Mouse (Mus musculus): ENCODE measurements around the gene Dcaf4. TPM values are rescaled to one million over a fixed set of nuclear protein-coding genes. Genes with fewer than 3 reads are reported as not detected.

The Dcaf4 gene
- total and polyA plus RNA-seq, 2 experiments from 2014 or later, result 42.7 to 49.7 TPM

GRCm38 (mm10) chr12:83488211-83488941, 31.9 kb upstream of the Dcaf4 start:
- H3K4me2 ChIP-seq (ENCODE audit: low read depth), result peak overlapping the region; percentile 100
- no peaks in the 10 kb centered on the region for H3K36me3 ChIP-seq (ENCODE audit: insufficient read depth)
- no peaks in the 10 kb centered on the region for H3K9me3 ChIP-seq (ENCODE audit: low read length)
- H3K4me1 ChIP-seq (ENCODE audit: insufficient read depth), result peaks cover 6% of the 10 kb centered on the region; the same call in 1 of the 2 replicates
- H3K4me3 ChIP-seq (ENCODE audit: low read depth, low read length), result peak overlapping the region; percentile 63
- WGBS, result under 1% methylated on average over 29 of the region's 29 CpGs
- TF ChIP-seq CTCF (IDR thresholded peaks at IDR 0.05; ENCODE audit: low read depth), result no peak
- H3K27ac ChIP-seq (ENCODE audit: low read depth, low read length), result peak overlapping the region; percentile 15; the same call in 1 of the 2 replicates
- DNase-seq (no peak), ATAC-seq (no peak)
- H3K27me3 ChIP-seq (ENCODE audit: insufficient read depth, low read length), result no peaks in the 10 kb centered on the region; the same call in 1 of the 2 replicates
- no peak overlapping the region for H3K9ac ChIP-seq

GRCm38 (mm10) chr12:83489748-83490147, 30.5 kb upstream of the Dcaf4 start:
- no peaks in the 10 kb centered on the region for H3K36me3 ChIP-seq (ENCODE audit: insufficient read depth)
- peaks cover 4% of the 10 kb centered on the region; the same call in 1 of the 2 replicates for H3K4me1 ChIP-seq (ENCODE audit: insufficient read depth)
- DNase-seq (no peak), ATAC-seq (no peak)
- H3K4me3 ChIP-seq (ENCODE audit: low read depth, low read length), result no peak overlapping the region
- no peak overlapping the region for H3K9ac ChIP-seq
- H3K27me3 ChIP-seq (ENCODE audit: insufficient read depth, low read length), result no peaks in the 10 kb centered on the region; the same call in 1 of the 2 replicates
- no peak overlapping the region for H3K4me2 ChIP-seq (ENCODE audit: low read depth)
- peak; percentile 42 for TF ChIP-seq CTCF (IDR thresholded peaks at IDR 0.05; ENCODE audit: low read depth)
- no peaks in the 10 kb centered on the region for H3K9me3 ChIP-seq (ENCODE audit: low read length)
- WGBS, result 45% methylated on average over 2 of the region's 2 CpGs
- no peak overlapping the region for H3K27ac ChIP-seq (ENCODE audit: low read depth, low read length)

GRCm38 (mm10) chr12:83491609-83492008, 28.7 kb upstream of the Dcaf4 start:
- H3K27ac ChIP-seq (ENCODE audit: low read depth, low read length), result no peak overlapping the region
- H3K27me3 ChIP-seq (ENCODE audit: insufficient read depth, low read length), result no peaks in the 10 kb centered on the region; the same call in 1 of the 2 replicates
- TF ChIP-seq CTCF (IDR thresholded peaks at IDR 0.05; ENCODE audit: low read depth), result peak; percentile 40
- H3K4me1 ChIP-seq (ENCODE audit: insufficient read depth), result no peaks in the 10 kb centered on the region
- H3K36me3 ChIP-seq (ENCODE audit: insufficient read depth), result no peaks in the 10 kb centered on the region
- ATAC-seq (no peak), DNase-seq (no peak)
- H3K4me2 ChIP-seq (ENCODE audit: low read depth), result no peak overlapping the region
- no peak overlapping the region for H3K9ac ChIP-seq
- H3K9me3 ChIP-seq (ENCODE audit: low read length), result no peaks in the 10 kb centered on the region
- H3K4me3 ChIP-seq (ENCODE audit: low read depth, low read length), result no peak overlapping the region
- WGBS, result 41% methylated on average over 1 of the region's 1 CpGs

- no peaks in the 10 kb centered on the region; the same call in 1 of the 2 replicates for H3K27me3 ChIP-seq (ENCODE audit: insufficient read depth, low read length)
- H3K9ac ChIP-seq, result no peak overlapping the region
- DNase-seq (no peak), ATAC-seq (no peak)
- 87% methylated on average over 3 of the region's 3 CpGs for WGBS
- H3K4me2 ChIP-seq (ENCODE audit: low read depth), result no peak overlapping the region
- no peak for TF ChIP-seq CTCF (IDR thresholded peaks at IDR 0.05; ENCODE audit: low read depth)
- H3K9me3 ChIP-seq (ENCODE audit: low read length), result no peaks in the 10 kb centered on the region
- H3K27ac ChIP-seq (ENCODE audit: low read depth, low read length), result no peak overlapping the region
- no peaks in the 10 kb centered on the region for H3K36me3 ChIP-seq (ENCODE audit: insufficient read depth)
- H3K4me1 ChIP-seq (ENCODE audit: insufficient read depth), result no peaks in the 10 kb centered on the region
- no peak overlapping the region for H3K4me3 ChIP-seq (ENCODE audit: low read depth, low read length)
Measured at GRCm38 (mm10) chr12:83492808-83493207, 27.5 kb upstream of the Dcaf4 start.

GRCm38 (mm10) chr12:83494196-83494595, 26.1 kb upstream of the Dcaf4 start:
- no peak overlapping the region for H3K9ac ChIP-seq
- no peaks in the 10 kb centered on the region for H3K27me3 ChIP-seq (ENCODE audit: insufficient read depth, low read length)
- H3K4me2 ChIP-seq (ENCODE audit: low read depth), result no peak overlapping the region
- H3K4me3 ChIP-seq (ENCODE audit: low read depth, low read length), result no peak overlapping the region
- H3K27ac ChIP-seq (ENCODE audit: low read depth, low read length), result no peak overlapping the region
- DNase-seq (no peak), ATAC-seq (no peak)
- H3K36me3 ChIP-seq (ENCODE audit: insufficient read depth), result no peaks in the 10 kb centered on the region
- no peaks in the 10 kb centered on the region for H3K9me3 ChIP-seq (ENCODE audit: low read length)
- 90% methylated on average over 9 of the region's 9 CpGs for WGBS
- no peak for TF ChIP-seq CTCF (IDR thresholded peaks at IDR 0.05; ENCODE audit: low read depth)
- H3K4me1 ChIP-seq (ENCODE audit: insufficient read depth), result no peaks in the 10 kb centered on the region

- Histone ChIP-seq H3K27me3 (ENCODE audit: insufficient read depth, low read length) (no peaks in the 10 kb centered on the region), H3K9me3 (ENCODE audit: low read length) (no peaks in the 10 kb centered on the region), H3K9ac (no peak overlapping the region), H3K4me2 (ENCODE audit: low read depth) (no peak overlapping the region), H3K4me1 (ENCODE audit: insufficient read depth) (no peaks in the 10 kb centered on the region), H3K36me3 (ENCODE audit: insufficient read depth) (no peaks in the 10 kb centered on the region), H3K4me3 (ENCODE audit: low read depth, low read length) (no peak overlapping the region), H3K27ac (ENCODE audit: low read depth, low read length) (no peak overlapping the region)
- ATAC-seq, result no peak
- TF ChIP-seq CTCF (IDR thresholded peaks at IDR 0.05; ENCODE audit: low read depth), result no peak
- WGBS, result 81% methylated on average over 4 of the region's 4 CpGs
- no peak for DNase-seq
Measured at GRCm38 (mm10) chr12:83495248-83495960, 24.9 kb upstream of the Dcaf4 start.

- WGBS, result 84% methylated on average over 9 of the region's 9 CpGs
- Histone ChIP-seq H3K27ac (ENCODE audit: low read depth, low read length) (no peak overlapping the region), H3K4me1 (ENCODE audit: insufficient read depth) (no peaks in the 10 kb centered on the region), H3K9ac (no peak overlapping the region), H3K4me2 (ENCODE audit: low read depth) (no peak overlapping the region), H3K9me3 (ENCODE audit: low read length) (no peaks in the 10 kb centered on the region), H3K36me3 (ENCODE audit: insufficient read depth) (no peaks in the 10 kb centered on the region), H3K4me3 (ENCODE audit: low read depth, low read length) (no peak overlapping the region), H3K27me3 (ENCODE audit: insufficient read depth, low read length) (no peaks in the 10 kb centered on the region)
- DNase-seq, result no peak
- ATAC-seq, result no peak
- TF ChIP-seq CTCF (IDR thresholded peaks at IDR 0.05; ENCODE audit: low read depth), result no peak
Measured at GRCm38 (mm10) chr12:83495961-83496282, 24.3 kb upstream of the Dcaf4 start.

All from forebrain, postnatal 0 days (tissue).